Mouse (Mus musculus): ENCODE measurements around the gene Gpt2.

DNA sequence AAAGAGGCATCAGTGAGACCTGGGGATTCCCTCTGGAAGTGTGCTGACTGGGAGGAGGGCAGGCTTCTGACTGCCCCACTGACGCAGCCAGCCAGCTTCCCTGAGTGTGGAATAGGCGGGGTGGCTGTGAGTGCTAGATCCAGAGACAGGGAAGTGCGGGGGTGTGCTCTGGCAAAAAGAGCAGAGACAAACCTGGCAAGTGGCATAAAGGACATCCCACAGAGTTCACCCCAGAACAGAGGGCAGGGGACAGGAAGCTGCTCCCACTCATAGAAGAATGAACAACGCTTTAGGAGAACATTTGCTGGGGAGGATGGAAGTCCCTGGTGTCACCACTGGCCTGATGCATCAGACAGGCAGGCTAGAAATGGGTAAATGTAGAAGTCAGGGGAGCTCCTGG lies 25.0 kb downstream of the Gpt2 start:
- TF ChIP-seq POLR2A (IDR thresholded peaks at IDR 0.05; ENCODE audit: low read depth, low read length): no peak
- no peak for TF ChIP-seq CTCF (IDR thresholded peaks at IDR 0.05; ENCODE audit: extremely low read depth, insufficient read depth, insufficient read length, insufficient replicate concordance)
